Mouse (Mus musculus) neural tube, embryonic 11.5 days (tissue): ENCODE data around the gene Gm17545. TPM values are rescaled to one million over a fixed set of nuclear protein-coding genes. Genes with fewer than 3 reads are reported as not detected.

Experiments used
- ATAC-seq: fragments of 200-750 bp; cut with Nextera tagmentation; 2 replicates; pipeline ENCODE4 v1.8.0; 2017; ENCODE audit warnings: moderate number of reproducible peaks, mild to moderate bottlenecking, moderate TSS enrichment, moderate library complexity; ENCODE audit not compliant: insufficient read depth, low FRiP score, low TSS enrichment
- DNase-seq: peaks from one replicate; pipeline ENCODE4 v3.0.0-alpha.2; 2015; ENCODE audit warnings: low spot score
- H3K27ac ChIP-seq: fragments of 300-500 bp; sonication (generic); 2 replicates; pipeline ENCODE4 v1.5.1; 2014; ENCODE audit warnings: low read depth, mild to moderate bottlenecking, low read length
- H3K27me3 ChIP-seq: fragments of 300-500 bp; sonication (generic); 2 replicates; pipeline ENCODE4 v1.6.1; 2014; ENCODE audit warnings: mild to moderate bottlenecking, low read length, mixed read lengths; ENCODE audit not compliant: control insufficient read depth, insufficient read depth
- H3K36me3 ChIP-seq: fragments of 300-500 bp; sonication (generic); 2 replicates; pipeline ENCODE4 v1.6.1; 2014; ENCODE audit warnings: mild to moderate bottlenecking, low read length, moderate library complexity, mixed read lengths; ENCODE audit not compliant: control insufficient read depth, insufficient read depth
- H3K4me1 ChIP-seq: fragments of 300-500 bp; sonication (generic); 2 replicates; pipeline ENCODE4 v1.6.1; 2014; ENCODE audit warnings: low read length, mixed read lengths; ENCODE audit not compliant: control insufficient read depth, insufficient read depth
- H3K4me2 ChIP-seq: fragments of 300-500 bp; sonication (generic); 2 replicates; pipeline ENCODE4 v1.6.1; 2014; ENCODE audit warnings: low read depth, mild to moderate bottlenecking, moderate library complexity
- H3K4me3 ChIP-seq: fragments of 300-500 bp; sonication (generic); 2 replicates; pipeline ENCODE4 v1.5.1; 2014; ENCODE audit warnings: low read depth, low read length
- H3K9ac ChIP-seq: fragments of 300-500 bp; sonication (generic); 2 replicates; pipeline ENCODE4 v1.6.1; 2014; ENCODE audit warnings: mild to moderate bottlenecking, low read length
- H3K9me3 ChIP-seq: fragments of 300-500 bp; sonication (generic); 2 replicates; pipeline ENCODE4 v1.6.1; 2016; ENCODE audit warnings: low read length; ENCODE audit not compliant: control insufficient read depth
- WGBS: fragments of 180-500 bp; shearing (Covaris S2); extraction: QIAGEN DNeasy Blood & Tissue Kit; methylation state at CpG from one replicate; pipeline ENCODE4 v1.1.7; 2014; 5-methylcytosine and 5-hydroxymethylcytosine counted together
- polyA plus RNA-seq: library from polyadenylated mRNA; unstranded; fragments of >200 nt; fragmentation: Nextera tagmentation; extraction: Ambion mirVana; gene quantifications from 2 replicates; pipeline ENCODE4 v1.2.1, GENCODE M21; 2014

Gm17545 gene
- polyA plus RNA-seq, 1 experiment from 2014 or later, result not detected

GRCm38 (mm10) chr9:22452697-22453096 lies 1.4 kb upstream of the Gm17545 start:
- Histone ChIP-seq H3K27ac (no peak overlapping the region), H3K9me3 (no peaks in the 10 kb centered on the region)
- 90% methylated on average over 10 of the region's 10 CpGs for WGBS

GRCm38 (mm10) chr9:22453501-22453924 lies 577 bp upstream of the Gm17545 start:
- ATAC-seq (no peak), DNase-seq (no peak)
- no peak overlapping the region for H3K4me2 ChIP-seq
- H3K4me3 ChIP-seq, result no peak overlapping the region
- H3K27me3 ChIP-seq, result no peaks in the 10 kb centered on the region
- H3K4me1 ChIP-seq, result no peaks in the 10 kb centered on the region
- peaks cover 12% of the 10 kb centered on the region for H3K36me3 ChIP-seq
- H3K9me3 ChIP-seq, result no peaks in the 10 kb centered on the region
- 95% methylated on average over 10 of the region's 10 CpGs for WGBS
- H3K27ac ChIP-seq, result no peak overlapping the region
- H3K9ac ChIP-seq, result no peak overlapping the region

More at GRCm38 (mm10) chr9:22452697-22453096, 1.4 kb upstream of the Gm17545 start:
- ATAC-seq (no peak), DNase-seq (no peak)
- Histone ChIP-seq H3K4me1 (no peaks in the 10 kb centered on the region), H3K27me3 (no peaks in the 10 kb centered on the region), H3K4me2 (no peak overlapping the region), H3K4me3 (no peak overlapping the region), H3K9ac (no peak overlapping the region), H3K36me3 (peaks cover 14% of the 10 kb centered on the region)

- H3K4me2 ChIP-seq, result no peak overlapping the region
- no peak for DNase-seq
- H3K27me3 ChIP-seq, result no peaks in the 10 kb centered on the region
- no peak overlapping the region for H3K27ac ChIP-seq
- H3K36me3 ChIP-seq, result peaks cover 10% of the 10 kb centered on the region
- ATAC-seq, result no peak
- H3K9ac ChIP-seq, result no peak overlapping the region
- H3K9me3 ChIP-seq, result no peaks in the 10 kb centered on the region
- no peaks in the 10 kb centered on the region for H3K4me1 ChIP-seq
- no peak overlapping the region for H3K4me3 ChIP-seq
Observed at GRCm38 (mm10) chr9:22455041-22455440, 951 bp downstream of the Gm17545 start.

- no peak overlapping the region for H3K4me3 ChIP-seq
- no peaks in the 10 kb centered on the region for H3K4me1 ChIP-seq
- H3K9ac ChIP-seq, result no peak overlapping the region
- no peak for ATAC-seq
- peaks cover 13% of the 10 kb centered on the region for H3K36me3 ChIP-seq
- H3K4me2 ChIP-seq, result no peak overlapping the region
- no peaks in the 10 kb centered on the region for H3K9me3 ChIP-seq
- H3K27ac ChIP-seq, result no peak overlapping the region
- no peaks in the 10 kb centered on the region for H3K27me3 ChIP-seq
- DNase-seq, result no peak
- WGBS, result 93% methylated on average over 11 of the region's 11 CpGs
Observed at GRCm38 (mm10) chr9:22457142-22457835, 3.2 kb downstream of the Gm17545 start.

GRCm38 (mm10) chr9:22461946-22462345 lies 7.9 kb downstream of the Gm17545 start:
- Histone ChIP-seq H3K4me2 (no peak overlapping the region), H3K27me3 (no peaks in the 10 kb centered on the region), H3K4me1 (no peaks in the 10 kb centered on the region; the same call in 1 of the 2 replicates), H3K9ac (no peak overlapping the region), H3K4me3 (no peak overlapping the region), H3K27ac (no peak overlapping the region), H3K36me3 (peaks cover 2% of the 10 kb centered on the region), H3K9me3 (no peaks in the 10 kb centered on the region)
- no peak for DNase-seq
- ATAC-seq, result no peak
- 87% methylated on average over 3 of the region's 3 CpGs for WGBS

GRCm38 (mm10) chr9:22466212-22466611 lies 12.1 kb downstream of the Gm17545 start:
- Histone ChIP-seq H3K4me2 (no peak overlapping the region), H3K36me3 (peaks cover under 1% of the 10 kb centered on the region; the same call in 1 of the 2 replicates), H3K4me1 (no peaks in the 10 kb centered on the region; the same call in 1 of the 2 replicates), H3K27ac (no peak overlapping the region), H3K27me3 (no peaks in the 10 kb centered on the region), H3K9ac (no peak overlapping the region), H3K9me3 (no peaks in the 10 kb centered on the region), H3K4me3 (no peak overlapping the region)
- DNase-seq (no peak), ATAC-seq (no peak)
- 96% methylated on average over 5 of the region's 5 CpGs for WGBS

- WGBS, result 1% methylated on average over 68 of the region's 73 CpGs
- H3K27me3 ChIP-seq, result no peaks in the 10 kb centered on the region
- H3K4me3 ChIP-seq, result peak overlapping the region; percentile 83
- ATAC-seq (peak; percentile 74), DNase-seq (peak; percentile 65)
- H3K4me2 ChIP-seq, result peak overlapping the region; percentile 73
- peak overlapping the region; percentile 91 for H3K9ac ChIP-seq
- H3K36me3 ChIP-seq, result no peaks in the 10 kb centered on the region
- peak overlapping the region; percentile 78; the same call in 1 of the 2 replicates for H3K27ac ChIP-seq
- H3K9me3 ChIP-seq, result no peaks in the 10 kb centered on the region
- no peaks in the 10 kb centered on the region; the same call in 1 of the 2 replicates for H3K4me1 ChIP-seq
Observed at GRCm38 (mm10) chr9:22467371-22468169, 13.5 kb downstream of the Gm17545 start.

GRCm38 (mm10) chr9:22468170-22468898 lies 14.2 kb downstream of the Gm17545 start:
- ATAC-seq, result peak; percentile 86
- Histone ChIP-seq H3K27me3 (no peaks in the 10 kb centered on the region), H3K4me3 (peak overlapping the region; percentile 83), H3K27ac (peak overlapping the region; percentile 78; the same call in 1 of the 2 replicates), H3K4me2 (peak overlapping the region; percentile 73), H3K9me3 (no peaks in the 10 kb centered on the region), H3K4me1 (no peaks in the 10 kb centered on the region; the same call in 1 of the 2 replicates), H3K36me3 (no peaks in the 10 kb centered on the region), H3K9ac (peak overlapping the region; percentile 91)
- WGBS, result 5% methylated on average over 38 of the region's 43 CpGs
- peak; percentile 88 for DNase-seq
